Mouse (Mus musculus) ES-E14 (cell line): ENCODE results near the gene Schip1. TPM values are rescaled to one million over a fixed set of nuclear protein-coding genes. Genes with fewer than 3 reads are reported as not detected.

Source experiments
- DNase-seq: peaks from one replicate; pipeline ENCODE4 v3.0.0-alpha.2; 2013; ENCODE audit warnings: low read depth, low spot score
- H3K27ac ChIP-seq: 2 replicates; pipeline ENCODE4 v1.5.1; 2012; ENCODE audit warnings: low read depth, mild to moderate bottlenecking, low read length, moderate library complexity, mixed read lengths; ENCODE audit not compliant: poor library complexity, insufficient read depth, severe bottlenecking
- H3K36me3 ChIP-seq: 2 replicates; pipeline ENCODE4 v1.6.1; 2012; ENCODE audit warnings: mild to moderate bottlenecking, low read length, moderate library complexity, mixed read lengths; ENCODE audit not compliant: control insufficient read depth, poor library complexity, insufficient read depth, severe bottlenecking
- H3K4me1 ChIP-seq, 2 experiments: fragments of 150-350 bp in 1 of 2; sonication (generic) in 1 of 2; 2 replicates each; pipeline ENCODE4 v1.6.1; 2012; ENCODE audit warnings: low read length in 2 of 2, mild to moderate bottlenecking in 1 of 2, mixed read lengths in 1 of 2; ENCODE audit not compliant: control insufficient read depth in 2 of 2, insufficient read depth in 2 of 2, poor library complexity in 1 of 2
- H3K4me3 ChIP-seq, 2 experiments: fragments of 150-350 bp in 1 of 2; sonication (generic) in 1 of 2; 2 replicates each; pipeline ENCODE4 v1.5.1; 2012; ENCODE audit warnings: low read length in 2 of 2, low read depth in 1 of 2, mild to moderate bottlenecking in 1 of 2, mixed read lengths in 1 of 2; ENCODE audit not compliant: insufficient read depth in 1 of 2, poor library complexity in 1 of 2, severe bottlenecking in 1 of 2
- H3K9ac ChIP-seq: 2 replicates; pipeline ENCODE4 v1.6.1; 2012; ENCODE audit warnings: low read depth, mild to moderate bottlenecking, low read length, mixed read lengths; ENCODE audit not compliant: poor library complexity, insufficient read depth, severe bottlenecking
- H3K9me3 ChIP-seq: fragments of 150-350 bp; sonication (generic); 2 replicates; pipeline ENCODE4 v1.6.1; 2012; ENCODE audit warnings: low read depth, mild to moderate bottlenecking, low read length; ENCODE audit not compliant: control insufficient read depth, insufficient read depth
- CHD2 ChIP-seq: IDR thresholded peaks from 2 replicates; pipeline ENCODE4 v1.6.1; 2014; ENCODE audit warnings: mild to moderate bottlenecking, low read depth, low read length, inconsistent platforms
- HCFC1 ChIP-seq: IDR thresholded peaks from 2 replicates; pipeline ENCODE4 v1.6.1; 2012; ENCODE audit warnings: low read length, inconsistent platforms, borderline replicate concordance; ENCODE audit not compliant: insufficient read depth
- MAFK ChIP-seq: IDR thresholded peaks from 2 replicates; pipeline ENCODE4 v1.6.1; 2014; ENCODE audit warnings: mild to moderate bottlenecking, low read depth, low read length, inconsistent platforms; ENCODE audit not compliant: insufficient read depth
- ZC3H11A ChIP-seq: IDR thresholded peaks from 2 replicates; pipeline ENCODE4 v1.6.1; 2012; ENCODE audit warnings: low read depth, mild to moderate bottlenecking, inconsistent platforms, low read length, borderline replicate concordance
- ZNF384 ChIP-seq: IDR thresholded peaks from 2 replicates; pipeline ENCODE4 v1.6.1; 2012; ENCODE audit warnings: low read depth, low read length, inconsistent platforms
- in situ Hi-C, 2 experiments: fragments of 600-800 bp; cut with MboI; formaldehyde crosslinking; loops; one replicate each; pipeline ENCODE4 v1.15.1; 2025; ENCODE audit warnings: low sequenced_read_pairs in 2 of 2, inconsistent platforms in 1 of 2; ENCODE audit not compliant: unreplicated experiment in 2 of 2
- total RNA-seq: library from RNA; depleted of rRNA; stranded (reverse); fragments of 300-350 nt; gene quantifications from 2 replicates; pipeline ENCODE4 v1.2.3, GENCODE M21; 2012

The Schip1 gene
- total RNA-seq, 1 experiment: 38.3 TPM

DNA sequence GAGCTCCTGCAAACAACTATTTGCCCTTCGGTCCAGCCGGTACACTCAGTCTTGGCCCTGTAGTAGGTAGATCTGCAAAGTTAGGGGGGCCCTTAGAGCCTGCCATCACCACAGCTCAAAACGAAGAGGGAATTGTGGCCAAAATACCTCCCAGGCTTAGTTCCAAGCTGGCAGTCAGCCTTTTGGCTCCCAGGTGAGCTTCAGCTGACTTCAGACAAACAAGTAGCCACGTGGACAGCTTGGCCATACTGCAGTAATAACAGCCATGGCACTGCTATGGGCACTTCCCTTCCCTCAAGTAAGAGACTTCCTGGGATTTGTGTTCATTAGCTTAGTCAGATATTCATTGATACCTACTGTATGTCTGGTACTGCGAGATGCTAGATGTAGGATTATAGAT lies 495.5 kb downstream of the Schip1 start:
- Histone ChIP-seq H3K9ac (no peak overlapping the region), H3K27ac (no peak overlapping the region), H3K36me3 (no peaks in the 10 kb centered on the region; the same call in 1 of the 2 replicates), H3K4me1 (peaks cover 8 to 10% of the 10 kb centered on the region in 2 experiments), H3K4me3 (no peak overlapping the region), H3K9me3 (no peaks in the 10 kb centered on the region)
- in situ Hi-C loops: no loop called here
- no peak for DNase-seq
- TF ChIP-seq ZNF384 (no peak), ZC3H11A (no peak), HCFC1 (no peak), MAFK (no peak), CHD2 (no peak)

DNA sequence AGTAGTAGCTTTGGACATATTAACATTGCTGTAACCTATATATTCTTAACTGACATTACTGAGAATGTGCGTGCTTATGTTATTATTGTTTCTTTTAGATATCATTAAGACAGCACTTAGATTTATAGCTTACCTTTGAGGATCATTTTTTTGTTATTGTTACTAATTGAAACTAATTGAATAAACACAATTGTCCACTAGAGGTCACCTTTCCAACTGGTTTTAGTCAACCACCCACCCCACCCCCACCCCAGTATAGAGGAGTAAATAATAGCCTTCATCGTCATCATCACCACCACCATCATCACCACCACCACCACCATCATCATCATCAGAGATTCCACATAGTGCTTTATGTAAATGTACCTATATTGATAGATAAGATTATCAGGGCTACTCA lies 498.2 kb downstream of the Schip1 start:
- Histone ChIP-seq H3K27ac (no peak overlapping the region), H3K4me3 (no peak overlapping the region), H3K9me3 (no peaks in the 10 kb centered on the region), H3K36me3 (no peaks in the 10 kb centered on the region), H3K4me1 (peaks cover 14 to 22% of the 10 kb centered on the region in 2 experiments), H3K9ac (no peak overlapping the region)
- in situ Hi-C loops: no loop called here
- TF ChIP-seq ZC3H11A: no peak
- TF ChIP-seq ZNF384: no peak
- TF ChIP-seq CHD2: no peak
- no peak for TF ChIP-seq HCFC1
- no peak for TF ChIP-seq MAFK
- DNase-seq: no peak

DNA sequence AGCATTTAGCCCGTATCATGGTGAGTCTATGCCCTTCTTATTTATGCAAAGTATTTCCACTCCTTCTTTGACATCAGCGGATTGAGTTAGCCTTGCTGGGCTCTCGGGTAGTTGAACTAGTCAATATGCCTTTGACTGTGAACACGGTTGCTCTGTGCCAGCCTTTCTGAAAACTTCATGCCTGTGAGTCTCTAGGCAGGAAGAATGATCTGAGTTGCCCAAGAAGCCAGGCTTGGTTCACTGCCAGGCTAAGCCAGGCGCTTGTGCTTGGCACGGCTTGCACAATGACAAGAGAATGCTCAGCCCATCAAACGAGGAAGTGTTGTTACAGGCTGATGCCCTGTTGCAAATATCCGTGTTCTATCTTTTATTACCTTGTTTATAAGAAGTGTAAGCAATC lies 499.3 kb downstream of the Schip1 start:
- in situ Hi-C loops: no loop called here
- H3K9me3 ChIP-seq: no peaks in the 10 kb centered on the region
- no peak for DNase-seq
- H3K9ac ChIP-seq: no peak overlapping the region
- TF ChIP-seq ZNF384 (no peak), MAFK (no peak), HCFC1 (no peak), ZC3H11A (no peak), CHD2 (no peak)
- peak overlapping the region; percentile 46; the same call in 1 of the 2 replicates for H3K27ac ChIP-seq
- no peak overlapping the region for H3K4me3 ChIP-seq
- peaks cover 19 to 25% of the 10 kb centered on the region in 2 experiments for H3K4me1 ChIP-seq
- H3K36me3 ChIP-seq: no peaks in the 10 kb centered on the region

GRCm38 (mm10) chr3:68564978-68565674 lies 500.5 kb downstream of the Schip1 start:
- Histone ChIP-seq H3K9ac (no peak overlapping the region), H3K27ac (peak overlapping the region; percentile 55), H3K36me3 (no peaks in the 10 kb centered on the region; the same call in 1 of the 2 replicates), H3K4me3 (0 out of 4 replicates have a peak overlapping the region, but pooled peaks of 1 of the 2 experiments have one; percentile 17), H3K9me3 (no peaks in the 10 kb centered on the region), H3K4me1 (peaks cover 21 to 25% of the 10 kb centered on the region in 2 experiments)
- TF ChIP-seq HCFC1 (0 out of 2 replicates have a peak, but pooled peaks have one; percentile 3), CHD2 (no peak)
- in situ Hi-C loops: no loop called here
- peak; percentile 72 for DNase-seq
